Mouse (Mus musculus) heart, adult 2 months (tissue): ENCODE data around the gene Agrp. TPM values are rescaled to one million over a fixed set of nuclear protein-coding genes. Genes with fewer than 3 reads are reported as not detected.

Source experiments
- DNase-seq, 2 experiments: peaks; one replicate each; pipeline ENCODE4 v3.0.0; 2021
- H3K27ac ChIP-seq: fragments of 200-600 bp; 2 replicates; pipeline ENCODE4 v1.8.1; 2022
- H3K27me3 ChIP-seq: fragments of 200-500 bp; 2 replicates; pipeline ENCODE4 v1.6.1; 2012; ENCODE audit warnings: mild to moderate bottlenecking, low read length, inconsistent platforms, mixed read lengths; ENCODE audit not compliant: control insufficient read depth, insufficient read depth
- H3K36me3 ChIP-seq: fragments of 200-500 bp; 2 replicates; pipeline ENCODE4 v1.6.1; 2012; ENCODE audit warnings: low read length, inconsistent platforms; ENCODE audit not compliant: control insufficient read depth, insufficient read depth
- H3K4me1 ChIP-seq: fragments of 200-500 bp; 2 replicates; pipeline ENCODE4 v1.6.1; 2011; ENCODE audit warnings: low read length; ENCODE audit not compliant: control insufficient read depth, insufficient read depth
- H3K4me3 ChIP-seq: fragments of 200-600 bp; 2 replicates; pipeline ENCODE4 v1.8.1; 2022
- H3K79me2 ChIP-seq: fragments of 200-500 bp; replicated peaks from 2 replicates; pipeline ENCODE4 v1.6.1; 2012; ENCODE audit warnings: mild to moderate bottlenecking, inconsistent platforms, low read length, moderate library complexity, mixed read lengths; ENCODE audit not compliant: control insufficient read depth, insufficient read depth
- H3K9ac ChIP-seq: fragments of 200-500 bp; 2 replicates; pipeline ENCODE4 v1.6.1; 2012; ENCODE audit warnings: low read depth, mild to moderate bottlenecking, control low read depth, inconsistent platforms, low read length, mixed read lengths
- CTCF ChIP-seq: fragments of 200-600 bp; IDR thresholded peaks from 2 replicates; pipeline ENCODE4 v1.8.1; 2022; ENCODE audit warnings: antibody characterized with exemption, mild to moderate bottlenecking, moderate library complexity
- EP300 ChIP-seq: fragments of 200-500 bp; IDR thresholded peaks from 2 replicates; pipeline ENCODE4 v1.6.1; 2011; ENCODE audit warnings: low read depth, low read length, control low read depth; ENCODE audit not compliant: insufficient read depth
- POLR2A ChIP-seq: fragments of 200-500 bp; IDR thresholded peaks from 2 replicates; pipeline ENCODE4 v1.6.1; 2011; ENCODE audit warnings: mild to moderate bottlenecking, low read depth, low read length, control low read depth; ENCODE audit not compliant: insufficient read depth
- WGBS: fragments of 180-500 bp; shearing (Covaris S2); methylation state at CpG from one replicate; pipeline ENCODE4 v1.1.7; 2018; 5-methylcytosine and 5-hydroxymethylcytosine counted together
- intact Hi-C: fragments of 180-260 bp; cut with DNase I; formaldehyde crosslinking; loops from one replicate; pipeline ENCODE4 v1.15.1; 2025
- microRNA-seq, 2 experiments: library from miRNA; unstranded; fragments of <30 nt; microRNA quantifications; one replicate each; pipeline ENCODE4 v1.2.0; 2021
- polyA plus RNA-seq: library from polyadenylated mRNA; depleted of rRNA; stranded (reverse); fragments of >200 nt; gene quantifications from 2 replicates; pipeline ENCODE4 v1.2.3, GENCODE M21; 2012; rRNA removed
- total RNA-seq, 2 experiments: library from RNA; stranded (reverse); gene quantifications; 2 replicates each; pipeline ENCODE4 v1.2.3; 2021

The Agrp gene
- total and polyA plus RNA-seq, 3 experiments, result 0.31 TPM; not detected in 2

DNA sequence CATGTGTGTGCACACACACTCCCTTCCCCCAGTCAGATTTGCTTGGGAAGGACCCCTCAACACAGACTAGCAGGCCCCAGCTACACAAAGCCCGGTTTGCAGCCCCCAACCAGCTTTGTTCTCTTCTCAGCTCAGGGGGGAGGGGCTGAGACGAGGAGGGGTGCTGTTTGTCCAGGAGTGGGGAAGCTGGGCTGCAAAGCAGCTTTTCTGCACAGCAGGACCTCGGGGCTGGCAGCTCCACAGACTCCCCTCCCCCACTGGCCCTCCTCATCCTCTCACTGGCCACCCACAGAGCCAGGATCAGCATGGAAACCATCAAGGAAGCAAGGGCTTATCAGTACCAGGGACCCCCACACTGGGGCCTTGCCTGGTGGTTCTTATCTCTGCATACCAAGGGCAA is 116.1 kb downstream of the Agrp start:
- Histone ChIP-seq H3K79me2 (no peaks in the 10 kb centered on the region), H3K36me3 (no peaks in the 10 kb centered on the region), H3K27me3 (no peaks in the 10 kb centered on the region), H3K4me3 (no peak overlapping the region), H3K9ac (no peak overlapping the region), H3K27ac (no peak overlapping the region), H3K4me1 (peaks cover 7% of the 10 kb centered on the region)
- TF ChIP-seq CTCF (no peak), EP300 (no peak), POLR2A (no peak)
- WGBS, result 47% methylated on average over 3 of the region's 3 CpGs
- intact Hi-C loops, result no loop called here
- DNase-seq, result no peak

GRCm38 (mm10) chr8:105520521-105520920 is 116.7 kb downstream of the Agrp start:
- Histone ChIP-seq H3K4me1 (peaks cover 7% of the 10 kb centered on the region), H3K27ac (no peak overlapping the region), H3K79me2 (no peaks in the 10 kb centered on the region), H3K9ac (no peak overlapping the region), H3K4me3 (no peak overlapping the region), H3K27me3 (no peaks in the 10 kb centered on the region), H3K36me3 (no peaks in the 10 kb centered on the region)
- 74% methylated on average over 5 of the region's 5 CpGs for WGBS
- TF ChIP-seq POLR2A (no peak), CTCF (no peak), EP300 (no peak)
- intact Hi-C loops, result no loop called here
- DNase-seq, result no peak

- Histone ChIP-seq H3K79me2 (no peaks in the 10 kb centered on the region), H3K4me3 (no peak overlapping the region), H3K27ac (no peak overlapping the region), H3K27me3 (no peaks in the 10 kb centered on the region), H3K4me1 (peaks cover 7% of the 10 kb centered on the region), H3K36me3 (no peaks in the 10 kb centered on the region), H3K9ac (no peak overlapping the region)
- TF ChIP-seq POLR2A, result no peak
- DNase-seq, result no peak
- intact Hi-C loops, result no loop called here
- WGBS, result 16% methylated on average over 2 of the region's 2 CpGs
Observed at GRCm38 (mm10) chr8:105519591-105519990, 117.6 kb downstream of the Agrp start.

DNA sequence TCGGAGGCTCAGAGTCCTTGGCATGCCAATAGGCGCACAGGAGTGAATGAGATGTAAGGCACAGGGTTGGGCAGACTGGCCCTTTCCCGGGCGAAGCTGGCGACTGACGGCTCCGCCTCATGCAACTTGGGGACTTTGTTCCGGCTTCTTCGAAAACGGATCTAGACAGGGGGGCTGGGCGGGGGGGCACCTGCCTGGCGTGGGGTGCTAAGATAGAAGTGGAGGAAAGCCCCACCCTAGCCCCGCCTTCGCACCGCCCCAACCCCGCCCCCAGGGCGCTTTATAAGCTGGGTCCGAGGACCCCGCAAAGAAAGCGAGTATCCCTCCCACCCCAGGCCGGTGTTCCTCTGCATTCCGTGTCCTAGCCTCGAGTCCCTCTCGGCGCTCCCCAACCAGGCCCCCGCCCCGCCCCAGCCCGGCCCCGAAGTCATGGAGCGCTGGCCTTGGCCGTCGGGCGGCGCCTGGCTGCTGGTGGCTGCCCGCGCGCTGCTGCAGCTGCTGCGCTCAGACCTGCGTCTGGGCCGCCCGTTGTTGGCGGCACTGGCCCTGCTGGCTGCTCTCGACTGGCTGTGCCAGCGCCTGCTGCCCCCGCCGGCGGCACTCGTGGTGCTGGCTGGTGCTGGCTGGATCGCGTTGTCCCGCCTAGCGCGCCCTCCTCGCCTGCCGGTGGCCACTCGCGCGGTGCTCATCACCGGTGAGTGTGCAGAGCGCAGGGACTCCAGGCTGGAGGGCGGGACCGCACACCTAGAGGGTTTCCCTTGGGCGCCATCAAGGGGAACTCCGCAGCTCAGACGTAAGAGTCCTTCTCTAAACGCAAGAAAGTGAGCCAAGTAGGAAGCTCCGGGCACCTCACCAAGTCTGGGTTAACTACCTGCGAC is 118.5 kb downstream of the Agrp start, which contains the start of gene Hsd11b2:
TSS of gene Hsd11b2 (plus strand) at position 320 of the 878 bp plus-strand sequence.
- TF ChIP-seq CTCF (peak; percentile 26), EP300 (no peak), POLR2A (no peak)
- peak; percentile 64 to 66 for DNase-seq
- Histone ChIP-seq H3K9ac (peak within 1 kb of the TSS; percentile 69), H3K36me3 (no peaks in the 10 kb centered on the region), H3K27ac (no peak within 1 kb of the TSS), H3K79me2 (no peaks in the 10 kb centered on the region), H3K27me3 (no peaks in the 10 kb centered on the region), H3K4me1 (peaks cover 7% of the 10 kb centered on the region), H3K4me3 (peak within 1 kb of the TSS; percentile 50)
- intact Hi-C loops, result no loop called here
- 2% methylated on average over 64 of the region's 68 CpGs for WGBS

- H3K4me3 ChIP-seq, result no peak overlapping the region
- no peak overlapping the region for H3K27ac ChIP-seq
- no peaks in the 10 kb centered on the region for H3K27me3 ChIP-seq
Observed at GRCm38 (mm10) chr8:105517346-105517745, 119.8 kb downstream of the Agrp start.

More at GRCm38 (mm10) chr8:105517346-105517745, 119.8 kb downstream of the Agrp start:
- H3K36me3 ChIP-seq, result no peaks in the 10 kb centered on the region
- TF ChIP-seq EP300, result no peak
- H3K4me1 ChIP-seq, result peaks cover 7% of the 10 kb centered on the region
- intact Hi-C loops, result loop anchor here (2.0 kb wide), 1 partner anchor 15 kb away; no protein-coding TSS in a partner anchor
- no peak overlapping the region for H3K9ac ChIP-seq
- DNase-seq, result no peak
- 32% methylated on average over 8 of the region's 8 CpGs for WGBS
- no peaks in the 10 kb centered on the region for H3K79me2 ChIP-seq

Small RNAs within 50 kb of the gene (microRNA-seq; reads per million reads assigned to microRNA genes)
- 0 to 0.39 reads per million in 2 experiments for gene Mir1966

Other genes with a start within 250 kb of the Agrp start
- under 1 TPM; 0.13 to 0.25 TPM for gene Kctd19, start 223.9 kb downstream of the Agrp start, total RNA-seq
- 0.08 and 0.15 TPM in 2 replicates for gene Kctd19, start 223.9 kb downstream of the Agrp start, polyA plus RNA-seq
- gene Lrrc36, start 223.8 kb downstream of the Agrp start, total RNA-seq, result under 1 TPM; 0.45 to 0.47 TPM
- 0.67 and 0.94 TPM in 2 replicates for gene Lrrc36, start 223.8 kb downstream of the Agrp start, polyA plus RNA-seq
- gene Tppp3, start 165.9 kb downstream of the Agrp start, total RNA-seq, result 10 to 100 TPM; 35.0 to 48.8 TPM
- 73.7 and 89.2 TPM in 2 replicates for gene Tppp3, start 165.9 kb downstream of the Agrp start, polyA plus RNA-seq
- gene Zdhhc1, start 140.5 kb downstream of the Agrp start, total RNA-seq, result 10 to 100 TPM; 13.0 to 13.3 TPM
- 37.5 and 40.5 TPM in 2 replicates for gene Zdhhc1, start 140.5 kb downstream of the Agrp start, polyA plus RNA-seq
- gene Hsd11b2, start 118.6 kb downstream of the Agrp start, total RNA-seq, result under 1 TPM in 1 of 2 experiments, not detected in 1; 0.23 TPM
- 0.08 and 0.32 TPM in 2 replicates for gene Hsd11b2, start 118.6 kb downstream of the Agrp start, polyA plus RNA-seq
- 10 to 100 TPM; 46.4 to 48.9 TPM for gene Atp6v0d1, start 71.3 kb downstream of the Agrp start, total RNA-seq
- gene Atp6v0d1, start 71.3 kb downstream of the Agrp start, polyA plus RNA-seq, result 61.7 and 69.0 TPM in 2 replicates
- 10 to 100 TPM; 42.5 to 51.6 TPM for gene Ripor1, start 32.1 kb downstream of the Agrp start, total RNA-seq
- gene Ripor1, start 32.1 kb downstream of the Agrp start, polyA plus RNA-seq, result 39.2 TPM in 2 replicates
- 10 to 100 TPM; 41.4 to 41.9 TPM for gene Ctcf, start 825 bp downstream of the Agrp start, total RNA-seq
- gene Ctcf, start 825 bp downstream of the Agrp start, polyA plus RNA-seq, result 9.3 and 13.6 TPM in 2 replicates
- gene Carmil2, start 48.9 kb upstream of the Agrp start, total RNA-seq, result under 1 TPM; 0.16 to 0.25 TPM
- gene Carmil2, start 48.9 kb upstream of the Agrp start, polyA plus RNA-seq, result 0.29 and 1.4 TPM in 2 replicates
- 10 to 100 TPM in 1 of 2 experiments, 1 to 10 TPM in 1; 10.0 to 11.1 TPM for gene Acd, start 63.7 kb upstream of the Agrp start, total RNA-seq
- gene Acd, start 63.7 kb upstream of the Agrp start, polyA plus RNA-seq, result 19.7 and 22.3 TPM in 2 replicates
- gene Pard6a, start 63.8 kb upstream of the Agrp start, total RNA-seq, result 1 to 10 TPM; 5.5 to 6.8 TPM
- gene Pard6a, start 63.8 kb upstream of the Agrp start, polyA plus RNA-seq, result 12.0 and 18.6 TPM in 2 replicates
- gene 4933405L10Rik, start 70.3 kb upstream of the Agrp start, total RNA-seq, result not detected
- not detected in 2 replicates for gene 4933405L10Rik, start 70.3 kb upstream of the Agrp start, polyA plus RNA-seq
- gene Enkd1, start 70.8 kb upstream of the Agrp start, total RNA-seq, result 1 to 10 TPM; 1.4 to 1.9 TPM
- 2.0 and 2.2 TPM in 2 replicates for gene Enkd1, start 70.8 kb upstream of the Agrp start, polyA plus RNA-seq
- 1 to 10 TPM; 3.7 TPM for gene Gfod2, start 121.3 kb upstream of the Agrp start, total RNA-seq
- 2.3 and 3.0 TPM in 2 replicates for gene Gfod2, start 121.3 kb upstream of the Agrp start, polyA plus RNA-seq
- gene Ranbp10, start 190.0 kb upstream of the Agrp start, total RNA-seq, result 10 to 100 TPM; 18.0 to 18.5 TPM
- 20.0 and 22.3 TPM in 2 replicates for gene Ranbp10, start 190.0 kb upstream of the Agrp start, polyA plus RNA-seq
- gene Tsnaxip1, start 190.3 kb upstream of the Agrp start, total RNA-seq, result not detected
- gene Tsnaxip1, start 190.3 kb upstream of the Agrp start, polyA plus RNA-seq, result 0.20 TPM in 1 of 2 replicates, not detected in the other
- gene Cenpt, start 215.9 kb upstream of the Agrp start, total RNA-seq, result 1 to 10 TPM; 2.3 to 2.7 TPM
- gene Cenpt, start 215.9 kb upstream of the Agrp start, polyA plus RNA-seq, result 6.0 and 6.4 TPM in 2 replicates
- 10 to 100 TPM; 26.8 to 30.1 TPM for gene Thap11, start 217.7 kb upstream of the Agrp start, total RNA-seq
- gene Thap11, start 217.7 kb upstream of the Agrp start, polyA plus RNA-seq, result 33.0 and 42.2 TPM in 2 replicates
- gene Nutf2, start 223.2 kb upstream of the Agrp start, total RNA-seq, result 10 to 100 TPM; 35.5 to 39.8 TPM
- gene Nutf2, start 223.2 kb upstream of the Agrp start, polyA plus RNA-seq, result 56.1 and 67.7 TPM in 2 replicates
- gene Edc4, start 243.5 kb upstream of the Agrp start, total RNA-seq, result 10 to 100 TPM; 23.2 to 25.4 TPM
- gene Edc4, start 243.5 kb upstream of the Agrp start, polyA plus RNA-seq, result 42.4 and 47.6 TPM in 2 replicates